Mouse (Mus musculus): ENCODE results near the gene Cdc6.

- TF ChIP-seq CTCF (IDR thresholded peaks at IDR 0.05; ENCODE audit: low read depth) (no peak), EP300 (IDR thresholded peaks at IDR 0.05; ENCODE audit: low read depth) (no peak)
Measured at GRCm38 (mm10) chr11:98953361-98953760, 45.8 kb downstream of the Cdc6 start.
